Mouse (Mus musculus) gastrocnemius, postnatal 14 days (tissue): Measurements from ENCODE around the gene Fam84b. TPM values are rescaled to one million over a fixed set of nuclear protein-coding genes. Genes with fewer than 3 reads are reported as not detected.
A peak's percentile ranks its signal among the peaks of the same experiment; 100 is the strongest.

Experiments used
- DNase-seq: peaks from one replicate; pipeline ENCODE4 v3.0.0; 2021; ENCODE audit warnings: mixed read lengths
- intact Hi-C: fragments of 180-260 bp; cut with DNase I; formaldehyde crosslinking; loops from one replicate; pipeline ENCODE4 v1.15.1; 2025; ENCODE audit warnings: low total_unique reads
- total RNA-seq, 2 experiments: library from RNA; stranded (reverse); gene quantifications; 2 replicates each; pipeline ENCODE4 v1.2.3; 2021

Fam84b gene
- total RNA-seq, 2 experiments from 2014 or later = 3.7 to 4.0 TPM

GRCm38 (mm10) chr15:60834598-60835571, 18.7 kb downstream of the Fam84b start:
- DNase-seq = no peak
- intact Hi-C loops = no loop called here

GRCm38 (mm10) chr15:60833476-60834218, 19.9 kb downstream of the Fam84b start:
- DNase-seq = no peak
- intact Hi-C loops = no loop called here

DNA sequence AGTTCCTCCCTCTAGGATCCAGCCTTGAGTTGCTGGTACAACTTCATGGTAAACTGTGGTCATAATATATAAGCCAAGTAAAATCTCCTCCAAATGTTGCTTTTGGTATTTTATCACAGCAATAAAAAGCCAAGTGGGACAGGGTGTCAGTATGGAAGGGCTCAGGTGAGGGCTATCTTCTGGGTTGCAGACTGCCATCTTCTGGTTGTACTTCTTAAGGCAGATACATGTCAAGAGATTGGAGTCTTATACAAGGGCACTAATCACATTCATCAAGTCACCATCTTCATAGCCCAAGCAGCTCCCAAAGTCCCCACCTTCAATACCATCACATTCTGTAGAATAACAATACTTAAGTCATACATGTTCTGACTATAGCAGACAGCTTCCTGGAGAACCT, 21.0 kb downstream of the Fam84b start:
- DNase-seq = no peak
- intact Hi-C loops = no loop called here

DNA sequence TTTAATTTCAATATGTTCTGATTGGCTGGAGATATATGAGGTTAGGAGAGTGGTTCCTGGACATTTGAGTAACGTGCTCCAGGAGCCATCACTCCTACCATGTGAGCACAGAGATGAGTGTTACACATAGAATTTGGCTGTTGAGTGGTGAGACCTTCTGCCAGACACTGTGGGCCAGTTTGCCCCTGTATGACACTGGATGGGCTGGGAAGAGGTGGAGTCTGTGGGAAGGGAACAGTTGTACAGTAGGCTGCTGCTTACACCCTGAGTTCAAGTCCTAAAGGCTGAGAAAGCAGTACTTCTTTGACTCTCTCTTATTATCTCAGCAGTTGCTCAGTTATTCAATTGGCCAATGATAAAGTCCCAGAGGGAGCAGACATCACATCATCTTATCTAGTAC, 27.4 kb downstream of the Fam84b start:
- intact Hi-C loops = no loop called here

GRCm38 (mm10) chr15:60824751-60825227, 28.8 kb downstream of the Fam84b start:
- intact Hi-C loops = no loop called here
- peak; percentile 86 for DNase-seq

More for the DNA sequence above, 27.4 kb downstream of the Fam84b start:
- no peak for DNase-seq

DNA sequence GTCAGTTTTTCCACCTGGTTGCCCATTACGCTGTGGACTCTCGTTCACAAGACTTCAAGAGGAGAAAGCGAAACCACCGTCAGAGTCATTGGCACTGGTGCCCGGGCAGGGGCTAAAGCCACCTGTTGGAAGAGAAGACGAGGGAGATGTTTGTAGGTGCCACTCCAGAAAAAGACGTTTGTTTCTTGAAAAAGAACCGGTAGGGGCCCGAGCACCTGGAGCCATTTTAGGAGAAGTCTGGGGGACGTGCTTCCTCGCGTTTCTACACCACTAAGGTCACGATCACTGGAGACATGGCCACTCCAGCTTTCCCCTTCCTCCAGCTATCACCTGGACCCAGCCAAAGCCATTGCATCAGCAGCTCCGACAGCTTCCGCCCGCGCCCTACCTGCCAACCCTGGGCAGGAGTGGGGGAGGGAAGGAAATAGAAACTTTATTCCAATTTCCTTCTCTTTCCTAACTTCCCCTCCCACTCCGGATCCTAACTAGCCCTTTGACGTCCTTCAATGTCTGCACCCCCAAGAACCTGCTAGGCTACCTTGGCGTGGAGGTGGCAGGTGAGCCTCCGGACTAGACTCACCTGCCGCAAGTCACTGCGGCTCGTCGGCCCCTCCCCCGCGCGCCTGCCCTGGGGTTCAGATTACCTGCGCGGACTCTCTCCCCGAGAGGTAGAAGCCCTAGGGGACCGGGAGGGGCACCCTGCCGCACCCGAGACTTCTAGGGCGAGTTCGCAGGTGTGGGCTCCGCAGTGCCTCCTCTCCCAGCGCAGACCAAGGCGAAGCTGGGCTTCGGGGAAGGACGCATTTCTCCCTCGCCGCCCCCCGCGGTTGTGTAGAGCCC, 29.5 kb downstream of the Fam84b start:
- intact Hi-C loops = no loop called here
- no peak for DNase-seq

DNA sequence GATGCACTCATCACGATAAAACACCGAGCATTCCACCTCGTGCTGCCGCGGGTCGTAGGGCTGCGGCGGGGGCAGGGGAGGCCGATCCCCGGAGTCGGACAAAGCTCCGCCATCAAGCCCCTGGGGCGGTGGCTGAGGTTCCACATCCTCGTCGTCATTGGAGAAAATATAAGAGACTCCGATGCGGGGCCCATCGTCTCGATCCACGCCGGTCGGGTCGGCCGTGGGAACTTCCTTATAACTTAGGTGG, 30.0 kb downstream of the Fam84b start:
- no peak for DNase-seq
- intact Hi-C loops = no loop called here

- intact Hi-C loops = no loop called here
- peak; percentile 50 for DNase-seq
Observed at GRCm38 (mm10) chr15:60822803-60823619, 30.6 kb downstream of the Fam84b start.

DNA sequence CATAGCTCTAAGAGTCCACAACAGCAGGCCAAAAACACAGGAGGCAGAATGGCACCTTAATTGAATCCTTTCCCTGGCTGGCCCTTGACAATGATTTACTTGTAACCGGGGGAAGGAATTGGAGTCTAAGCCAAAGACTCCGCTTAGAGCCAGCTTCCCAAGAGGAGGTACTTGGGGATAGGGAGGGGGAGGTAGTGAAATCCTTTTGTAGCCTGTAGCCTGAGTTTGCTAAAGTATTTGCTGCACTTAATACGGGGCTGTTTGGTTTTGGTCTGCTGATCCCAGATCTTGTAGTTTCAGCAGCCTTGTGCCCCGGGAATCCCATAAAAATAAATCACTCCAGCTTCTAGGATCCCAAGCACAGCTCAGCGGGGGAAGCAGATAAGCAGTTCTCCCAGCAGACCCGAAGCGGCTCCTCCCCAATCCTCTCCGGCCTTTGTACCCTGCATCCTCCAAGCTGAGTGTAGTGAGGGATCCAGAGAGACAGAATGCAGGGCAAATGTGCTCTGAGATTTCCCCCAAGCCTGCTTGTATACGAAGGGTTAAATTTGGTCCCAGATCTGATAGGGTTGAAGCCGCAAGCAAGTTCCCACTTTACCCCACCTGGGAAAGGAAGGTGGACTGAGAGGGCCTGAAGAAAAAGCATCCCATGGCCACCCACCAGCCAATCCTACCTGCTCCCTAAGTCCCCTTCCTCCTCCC, 31.3 kb downstream of the Fam84b start:
- no peak for DNase-seq
- intact Hi-C loops = no loop called here

DNA sequence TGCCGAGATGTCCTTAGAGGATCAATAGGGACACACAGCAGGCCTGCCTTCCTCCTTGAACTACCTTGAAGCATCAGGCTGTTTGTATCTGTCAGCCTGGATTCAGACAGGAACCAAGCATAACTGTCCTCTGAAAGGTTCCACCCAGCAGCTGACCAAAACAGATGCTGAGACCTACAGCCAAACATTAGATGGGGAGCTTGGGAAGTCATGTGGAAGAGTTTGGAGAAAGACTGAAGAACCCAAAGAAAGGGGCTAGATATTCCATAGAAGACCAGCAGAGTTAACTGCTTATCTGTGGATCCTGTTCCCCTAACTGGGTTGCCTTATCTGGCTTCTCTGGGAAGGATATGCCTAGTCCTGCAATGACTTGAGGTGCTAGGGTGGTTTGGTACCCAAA, 35.1 kb downstream of the Fam84b start:
- intact Hi-C loops = no loop called here
- DNase-seq = no peak

- DNase-seq = no peak
- intact Hi-C loops = no loop called here
Observed at GRCm38 (mm10) chr15:60816478-60816877, 37.1 kb downstream of the Fam84b start.

GRCm38 (mm10) chr15:60814542-60814941, 39.0 kb downstream of the Fam84b start:
- intact Hi-C loops = no loop called here
- no peak for DNase-seq

GRCm38 (mm10) chr15:60793041-60793673, 60.4 kb downstream of the Fam84b start:
- intact Hi-C loops = no loop called here
- DNase-seq = no peak

DNA sequence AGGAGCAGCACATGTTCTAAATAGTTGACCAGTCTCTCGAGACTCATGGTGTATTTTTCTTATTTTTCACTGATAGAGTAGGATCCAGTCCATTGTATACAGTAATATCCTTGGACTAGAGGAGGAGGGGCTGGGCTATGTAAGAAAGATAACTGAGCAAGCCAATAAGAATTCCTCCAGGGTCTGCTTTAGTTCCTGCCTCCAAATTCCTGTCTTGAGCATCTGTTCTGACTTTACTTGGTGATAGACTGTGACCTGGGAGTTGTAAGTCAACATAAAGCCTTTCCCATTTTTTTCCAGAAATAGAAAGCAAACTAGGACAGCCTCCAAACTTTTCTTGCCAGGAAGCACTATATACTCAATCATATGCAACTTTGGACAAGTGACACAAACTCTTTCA, 64.5 kb downstream of the Fam84b start:
- no peak for DNase-seq
- intact Hi-C loops = no loop called here

DNA sequence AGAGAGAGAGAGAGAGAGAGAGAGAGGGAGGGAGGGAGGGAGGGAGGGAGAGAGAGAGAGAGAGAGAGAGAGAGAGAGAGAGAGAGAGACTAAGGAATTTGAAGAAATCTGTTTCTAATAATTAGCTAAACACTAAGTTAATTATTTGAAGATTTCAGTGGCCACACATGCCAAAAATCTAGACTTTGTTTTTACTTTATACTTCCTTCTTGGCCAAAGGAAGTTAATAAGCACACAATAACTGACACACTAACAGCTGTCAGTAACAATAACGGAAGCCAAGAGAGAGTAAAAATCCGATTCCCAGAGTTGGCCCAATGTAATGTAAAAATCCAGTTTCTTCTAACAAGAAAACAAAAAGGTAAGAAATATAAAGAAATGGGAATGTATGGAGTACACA, 69.8 kb downstream of the Fam84b start:
- intact Hi-C loops = no loop called here
- DNase-seq = no peak

DNA sequence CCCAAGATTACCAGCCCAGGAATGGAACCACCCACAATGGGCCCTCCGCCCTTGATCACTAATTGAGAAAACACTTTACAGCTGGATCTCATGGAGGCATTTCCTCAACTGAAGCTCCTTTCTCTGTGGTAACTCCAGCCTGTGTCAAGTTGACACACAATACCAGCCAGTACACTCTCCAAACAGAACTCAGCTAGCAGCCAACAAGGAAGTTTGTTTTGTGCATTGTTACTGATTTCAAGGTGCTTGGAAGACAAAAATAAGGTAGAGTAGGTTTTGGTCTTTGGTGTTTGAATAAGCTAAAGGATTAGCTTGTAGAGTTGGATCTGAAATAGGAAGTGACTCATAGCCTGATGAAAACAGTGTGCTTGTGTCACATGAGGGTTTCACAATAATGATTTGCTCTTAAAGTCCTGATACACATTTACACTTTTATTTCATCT, 74.0 kb downstream of the Fam84b start:
- no peak for DNase-seq
- intact Hi-C loops = no loop called here

DNA sequence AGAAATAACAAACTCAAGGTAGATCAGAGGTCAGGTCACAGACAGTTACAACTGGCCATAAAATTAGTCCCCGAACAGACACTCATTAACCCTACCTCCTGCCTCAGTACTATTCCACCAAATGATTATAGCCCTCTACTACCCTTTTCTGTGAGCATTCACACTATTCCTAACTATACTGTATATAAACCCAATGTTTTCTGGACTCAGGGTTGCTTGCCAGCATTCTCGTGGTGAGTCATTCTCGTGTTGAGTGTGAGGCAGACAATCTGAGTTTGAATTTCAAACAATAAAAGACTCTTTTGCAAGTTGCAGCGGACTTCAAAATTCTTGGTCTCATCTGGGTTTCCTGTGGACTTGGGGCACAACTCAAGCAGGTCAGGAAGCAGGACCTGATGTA, 74.5 kb downstream of the Fam84b start:
- intact Hi-C loops = no loop called here
- DNase-seq = no peak
